Mouse (Mus musculus) heart, adult 2 months (tissue): ENCODE results near the gene Trim15. TPM values are rescaled to one million over a fixed set of nuclear protein-coding genes. Genes with fewer than 3 reads are reported as not detected.
A peak's percentile ranks its signal among the peaks of the same experiment; 100 is the strongest.

Experiments used
- DNase-seq, 2 experiments: peaks; one replicate each; pipeline ENCODE4 v3.0.0; 2021
- H3K27ac ChIP-seq: fragments of 200-600 bp; 2 replicates; pipeline ENCODE4 v1.8.1; 2022
- H3K27me3 ChIP-seq: fragments of 200-500 bp; 2 replicates; pipeline ENCODE4 v1.6.1; 2012; ENCODE audit warnings: mild to moderate bottlenecking, low read length, inconsistent platforms, mixed read lengths; ENCODE audit not compliant: control insufficient read depth, insufficient read depth
- H3K36me3 ChIP-seq: fragments of 200-500 bp; 2 replicates; pipeline ENCODE4 v1.6.1; 2012; ENCODE audit warnings: low read length, inconsistent platforms; ENCODE audit not compliant: control insufficient read depth, insufficient read depth
- H3K4me1 ChIP-seq: fragments of 200-500 bp; 2 replicates; pipeline ENCODE4 v1.6.1; 2011; ENCODE audit warnings: low read length; ENCODE audit not compliant: control insufficient read depth, insufficient read depth
- H3K4me3 ChIP-seq: fragments of 200-600 bp; 2 replicates; pipeline ENCODE4 v1.8.1; 2022
- H3K79me2 ChIP-seq: fragments of 200-500 bp; replicated peaks from 2 replicates; pipeline ENCODE4 v1.6.1; 2012; ENCODE audit warnings: mild to moderate bottlenecking, inconsistent platforms, low read length, moderate library complexity, mixed read lengths; ENCODE audit not compliant: control insufficient read depth, insufficient read depth
- H3K9ac ChIP-seq: fragments of 200-500 bp; 2 replicates; pipeline ENCODE4 v1.6.1; 2012; ENCODE audit warnings: low read depth, mild to moderate bottlenecking, control low read depth, inconsistent platforms, low read length, mixed read lengths
- CTCF ChIP-seq: fragments of 200-600 bp; IDR thresholded peaks from 2 replicates; pipeline ENCODE4 v1.8.1; 2022; ENCODE audit warnings: antibody characterized with exemption, mild to moderate bottlenecking, moderate library complexity
- EP300 ChIP-seq: fragments of 200-500 bp; IDR thresholded peaks from 2 replicates; pipeline ENCODE4 v1.6.1; 2011; ENCODE audit warnings: low read depth, low read length, control low read depth; ENCODE audit not compliant: insufficient read depth
- POLR2A ChIP-seq: fragments of 200-500 bp; IDR thresholded peaks from 2 replicates; pipeline ENCODE4 v1.6.1; 2011; ENCODE audit warnings: mild to moderate bottlenecking, low read depth, low read length, control low read depth; ENCODE audit not compliant: insufficient read depth
- WGBS: fragments of 180-500 bp; shearing (Covaris S2); methylation state at CpG from one replicate; pipeline ENCODE4 v1.1.7; 2018; 5-methylcytosine and 5-hydroxymethylcytosine counted together
- intact Hi-C: fragments of 180-260 bp; cut with DNase I; formaldehyde crosslinking; loops from one replicate; pipeline ENCODE4 v1.15.1; 2025
- polyA plus RNA-seq: library from polyadenylated mRNA; depleted of rRNA; stranded (reverse); fragments of >200 nt; gene quantifications from 2 replicates; pipeline ENCODE4 v1.2.3, GENCODE M21; 2012
- total RNA-seq, 2 experiments: library from RNA; stranded (reverse); gene quantifications; 2 replicates each; pipeline ENCODE4 v1.2.3; 2021

Trim15 gene
- total and polyA plus RNA-seq, 3 experiments = 0.10 TPM; not detected in 2

DNA sequence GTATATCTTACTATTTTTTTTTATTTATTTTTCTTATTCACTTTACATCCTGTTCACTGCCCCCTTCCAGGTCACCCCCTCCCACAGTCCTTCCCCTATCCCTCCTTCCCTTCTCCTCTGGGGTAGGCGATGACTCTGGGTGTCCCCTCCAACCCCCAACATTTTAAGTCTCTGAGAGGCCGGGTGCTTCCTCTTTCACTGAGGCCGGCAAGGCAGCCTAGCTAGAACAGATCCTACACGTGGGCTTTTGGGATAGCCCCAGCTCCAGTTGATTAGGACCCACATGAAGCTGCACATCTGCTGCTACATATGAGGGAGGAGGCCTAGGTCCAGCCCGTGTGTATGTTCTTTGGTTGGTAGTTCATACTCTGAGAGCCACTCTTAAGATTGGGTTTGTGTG, 28.0 kb downstream of the Trim15 start:
- H3K79me2 ChIP-seq = 0 out of 2 replicates have a peak, but pooled peaks cover 4% of the 10 kb centered on the region
- peaks cover 5% of the 10 kb centered on the region; the same call in 1 of the 2 replicates for H3K36me3 ChIP-seq
- no peak for TF ChIP-seq EP300
- H3K9ac ChIP-seq = no peak overlapping the region
- no peak overlapping the region for H3K27ac ChIP-seq
- H3K4me3 ChIP-seq = no peak overlapping the region
- no peak for DNase-seq
- 71% methylated on average over 5 of the region's 5 CpGs for WGBS
- peaks cover 3% of the 10 kb centered on the region; the same call in 1 of the 2 replicates for H3K4me1 ChIP-seq
- no peaks in the 10 kb centered on the region for H3K27me3 ChIP-seq
- intact Hi-C loops = loop anchor here (5.0 kb wide), 1 partner anchor 208 kb away; the partner anchor contains the start of gene Gabbr1

DNA sequence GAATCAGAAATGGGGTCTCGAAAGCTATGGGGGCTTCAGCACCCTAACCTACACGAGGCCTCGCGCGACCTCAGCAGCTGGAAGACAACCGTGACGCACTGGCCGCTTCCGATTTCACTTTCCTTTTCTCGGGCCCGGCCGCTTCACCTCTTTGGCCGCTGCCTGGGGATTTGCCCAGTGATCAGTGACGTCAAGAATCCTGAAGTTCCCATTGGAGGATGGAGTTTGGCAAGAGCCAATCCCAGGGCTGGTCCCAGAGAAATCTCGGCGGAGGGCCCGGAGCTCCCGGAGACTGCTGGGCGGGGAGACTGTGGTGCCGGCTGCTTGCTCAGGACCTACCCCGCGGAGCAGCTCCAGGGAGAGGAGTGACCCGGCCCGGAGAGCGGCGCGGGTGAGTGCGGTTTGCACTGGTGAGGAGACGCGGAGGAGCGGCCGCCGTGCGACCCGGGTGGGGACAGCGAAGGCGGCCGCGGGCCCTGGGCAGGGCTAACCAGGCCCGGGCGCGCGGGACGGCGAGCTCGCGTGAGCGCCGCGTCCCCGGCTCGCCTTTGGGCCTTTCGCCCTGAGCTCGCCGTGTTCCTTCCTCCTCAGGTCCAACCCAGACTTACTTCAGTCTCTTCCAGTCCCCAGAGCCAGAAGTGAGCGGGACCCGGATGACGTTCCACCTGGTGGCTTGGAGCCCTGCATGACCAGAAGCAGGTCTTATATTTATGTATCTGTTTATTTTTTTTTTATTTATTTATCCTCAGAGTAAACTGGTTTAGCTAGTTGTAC, 29.9 kb downstream of the Trim15 start, which contains the start of gene Trim26:
Trim26 (plus strand) TSS at position 261 of the 774 bp plus-strand sequence.
- intact Hi-C loops = loop anchor here (2.0 to 5.0 kb wide), 2 partner anchors 122 to 210 kb away; partner anchors contain the start of genes Gabbr1, Znrd1 and Znrd1as

DNA sequence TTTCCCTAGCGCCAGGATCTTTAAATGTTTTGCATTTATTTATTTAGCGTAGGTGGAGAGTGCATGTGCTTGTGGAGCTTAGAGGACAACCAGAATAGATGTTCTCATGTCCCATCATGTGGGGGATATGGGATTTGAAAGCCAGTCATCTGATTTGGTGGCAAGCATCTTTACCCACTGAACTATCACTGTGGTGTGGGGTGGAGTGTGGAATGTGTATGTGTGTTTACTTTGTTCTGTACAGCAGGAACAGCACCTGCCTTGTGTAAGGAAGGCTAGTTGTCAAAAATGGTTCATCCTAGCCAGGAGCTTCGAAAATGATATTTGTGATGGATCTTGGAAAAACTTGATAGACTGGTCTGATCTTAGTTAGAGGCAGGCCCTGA, 30.6 kb downstream of the Trim15 start:
- intact Hi-C loops = loop anchor here (2.0 to 5.0 kb wide), 2 partner anchors 122 to 211 kb away; partner anchors contain the start of genes Gabbr1, Znrd1 and Znrd1as
- H3K27ac ChIP-seq = peak overlapping the region; percentile 93
- 16% methylated on average over 3 of the region's 3 CpGs for WGBS
- 0 out of 2 replicates have a peak, but pooled peaks cover 1% of the 10 kb centered on the region for H3K4me1 ChIP-seq
- H3K79me2 ChIP-seq = 0 out of 2 replicates have a peak, but pooled peaks cover 2% of the 10 kb centered on the region
- DNase-seq = no peak
- no peaks in the 10 kb centered on the region for H3K27me3 ChIP-seq
- H3K4me3 ChIP-seq = peak overlapping the region; percentile 86
- H3K9ac ChIP-seq = peak overlapping the region; percentile 66
- H3K36me3 ChIP-seq = 0 out of 2 replicates have a peak, but pooled peaks cover 5% of the 10 kb centered on the region
- TF ChIP-seq POLR2A (no peak), CTCF (no peak), EP300 (no peak)

More for the DNA sequence above, 29.9 kb downstream of the Trim15 start, which contains the start of gene Trim26:
- H3K79me2 ChIP-seq = 0 out of 2 replicates have a peak, but pooled peaks cover 2% of the 10 kb centered on the region
- 0 out of 2 replicates have a peak, but pooled peaks cover 1% of the 10 kb centered on the region for H3K4me1 ChIP-seq
- WGBS = under 1% methylated on average over 51 of the region's 58 CpGs
- DNase-seq = peak; percentile 96 to 98
- peak within 1 kb of the TSS; percentile 94 for H3K9ac ChIP-seq
- no peaks in the 10 kb centered on the region for H3K27me3 ChIP-seq
- peak within 1 kb of the TSS; percentile 93 for H3K27ac ChIP-seq
- TF ChIP-seq CTCF (no peak), EP300 (0 out of 2 replicates have a peak, but pooled peaks have one; percentile 10), POLR2A (peak; percentile 79)
- 0 out of 2 replicates have a peak, but pooled peaks cover 5% of the 10 kb centered on the region for H3K36me3 ChIP-seq
- H3K4me3 ChIP-seq = peak within 1 kb of the TSS; percentile 86

DNA sequence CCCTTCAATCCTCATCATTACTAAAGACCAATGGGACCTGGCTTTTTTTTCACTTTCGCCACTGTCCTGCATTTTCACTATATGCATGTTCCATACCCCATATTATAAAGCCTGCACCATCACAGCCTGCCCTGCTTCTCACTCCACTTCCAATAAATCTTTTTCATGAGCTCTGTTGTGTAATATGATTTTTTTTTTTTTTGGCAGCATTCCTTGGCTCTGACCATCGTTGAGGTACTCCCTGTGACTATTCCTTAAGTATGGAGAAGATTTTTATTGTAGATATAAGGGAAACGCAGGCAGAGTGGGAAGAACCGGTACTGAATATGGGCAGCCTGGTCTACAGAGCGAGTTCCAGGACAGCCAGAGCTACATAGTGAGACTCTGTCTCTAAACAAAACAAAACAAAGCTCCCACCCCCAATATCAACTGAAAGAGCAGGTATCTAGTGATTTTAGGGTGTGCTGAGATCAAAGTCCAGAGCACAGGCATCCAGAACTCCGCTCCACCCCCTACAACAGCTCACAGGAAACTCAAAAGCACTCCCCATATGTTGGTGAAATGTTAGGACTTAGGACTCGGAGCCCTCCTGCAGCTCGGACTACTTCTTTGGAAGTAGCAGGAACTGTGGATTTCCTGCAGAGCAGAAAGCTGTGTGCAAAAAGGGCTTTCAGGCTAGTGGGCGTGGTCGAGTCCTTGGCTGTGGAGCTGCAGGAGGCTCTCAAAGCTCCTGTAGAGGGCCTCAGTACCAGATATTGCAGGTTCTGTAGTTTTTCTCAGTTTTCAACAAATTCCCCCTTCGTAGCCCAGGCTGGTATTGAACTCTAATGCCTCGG, 31.2 kb downstream of the Trim15 start:
- 0 out of 2 replicates have a peak, but pooled peaks cover 2% of the 10 kb centered on the region for H3K79me2 ChIP-seq
- no peak overlapping the region for H3K9ac ChIP-seq
- peak; percentile 69 for TF ChIP-seq CTCF
- TF ChIP-seq EP300 = no peak
- peak overlapping the region; percentile 86 for H3K4me3 ChIP-seq
- H3K36me3 ChIP-seq = 0 out of 2 replicates have a peak, but pooled peaks cover 5% of the 10 kb centered on the region
- peak overlapping the region; percentile 93 for H3K27ac ChIP-seq
- no peaks in the 10 kb centered on the region for H3K27me3 ChIP-seq
- 35% methylated on average over 12 of the region's 12 CpGs for WGBS
- H3K4me1 ChIP-seq = 0 out of 2 replicates have a peak, but pooled peaks cover 1% of the 10 kb centered on the region
- DNase-seq = peak; percentile 64 to 71
- intact Hi-C loops = loop anchor here (2.0 to 5.0 kb wide), 2 partner anchors 123 to 211 kb away; partner anchors contain the start of genes Gabbr1, Znrd1 and Znrd1as

DNA sequence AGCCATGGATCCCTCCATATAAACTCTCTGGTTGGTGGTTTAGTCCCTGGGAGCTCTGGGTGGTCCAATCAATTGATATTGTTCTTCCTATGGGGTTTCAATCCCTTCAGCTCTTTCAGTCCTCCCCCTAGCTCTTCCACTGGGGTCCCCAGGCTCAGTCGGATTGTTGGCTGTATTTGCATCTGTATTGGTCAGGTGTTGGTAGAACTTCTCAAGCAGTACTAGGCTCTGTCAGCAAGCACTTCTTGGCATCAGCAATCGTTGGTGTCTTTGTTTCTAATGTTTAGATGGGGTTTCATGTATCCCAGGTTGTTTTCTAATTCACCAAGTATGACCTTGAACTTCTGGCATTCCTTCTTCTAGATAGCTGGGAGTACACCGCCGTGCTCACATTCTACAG, 34.3 kb downstream of the Trim15 start:
- no peak overlapping the region for H3K4me3 ChIP-seq
- intact Hi-C loops = no loop called here
- H3K36me3 ChIP-seq = no peaks in the 10 kb centered on the region
- peaks cover 1% of the 10 kb centered on the region; the same call in 1 of the 2 replicates for H3K27me3 ChIP-seq
- no peak for TF ChIP-seq CTCF
- TF ChIP-seq EP300 = no peak
- TF ChIP-seq POLR2A = no peak
- no peak overlapping the region for H3K9ac ChIP-seq
- no peak overlapping the region for H3K27ac ChIP-seq
- 48% methylated on average over 4 of the region's 4 CpGs for WGBS
- H3K4me1 ChIP-seq = no peaks in the 10 kb centered on the region
- DNase-seq = no peak
- H3K79me2 ChIP-seq = no peaks in the 10 kb centered on the region
